Mouse (Mus musculus): ENCODE data around the gene Fpr-rs3.

Gene Fpr-rs3

DNA sequence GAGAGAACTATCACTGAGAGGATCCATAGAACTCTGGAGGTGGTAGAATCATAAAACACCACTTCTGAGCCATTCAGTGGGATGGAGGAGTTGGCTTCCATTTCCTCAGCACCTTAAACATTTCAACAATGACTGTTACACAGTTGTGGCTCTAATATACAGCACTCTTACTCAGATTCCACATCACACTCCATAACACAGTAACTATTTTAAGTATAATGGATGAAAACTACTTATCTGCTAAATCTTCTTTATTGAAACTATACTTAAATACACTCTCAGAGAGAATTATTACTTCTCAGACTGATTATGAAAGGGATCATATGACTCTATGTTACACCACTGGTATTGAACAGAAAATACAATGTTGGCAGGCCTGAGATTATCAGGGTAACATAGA lies at the start of gene Fpr-rs3:
TSS of gene Fpr-rs3 (minus strand) at position 101 of the 400 bp plus-strand sequence.
- no peak for DNase-seq (ENCODE audit: low spot score)

DNA sequence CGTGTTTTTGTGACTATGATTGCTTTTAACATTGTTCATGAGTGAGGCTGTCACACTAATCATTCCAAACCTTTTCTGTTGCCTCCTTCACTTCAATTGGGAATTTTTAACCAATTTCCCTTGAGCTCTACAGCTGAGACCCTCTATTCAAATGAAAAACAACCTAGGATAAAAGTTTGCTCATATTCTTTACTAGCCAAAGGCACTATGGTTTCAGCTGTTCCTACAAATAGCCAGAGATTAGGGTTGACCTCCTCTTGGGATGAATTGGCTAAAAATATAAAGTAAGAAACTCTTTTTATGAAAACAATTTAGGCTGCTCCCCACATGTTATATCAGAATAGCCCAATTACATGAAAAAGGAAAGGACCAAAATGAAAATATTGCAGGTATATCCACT lies 28.4 kb downstream of the Fpr-rs3 start, which contains the start of gene Vmn2r110:
TSS of gene Vmn2r110 (minus strand) at position 101 of the 400 bp plus-strand sequence.
- DNase-seq (ENCODE audit: low spot score) = no peak
